Mouse (Mus musculus) right cerebral cortex, adult 2 months (tissue): ENCODE measurements around the gene Hist1h2bh.
A peak's percentile ranks its signal among the peaks of the same experiment; 100 is the strongest.

ENCODE experiments used
- DNase-seq, 2 experiments: peaks; one replicate each; pipeline ENCODE4 v3.0.0; 2021 to 2022; ENCODE audit warnings: low spot score in 2 of 2

Gene Hist1h2bh

GRCm38 (mm10) chr13:23506351-23506750 lies 36.8 kb downstream of the Hist1h2bh start:
- peak in 1 of 2 experiments; percentile 33 for DNase-seq

GRCm38 (mm10) chr13:23505662-23506345 lies 37.4 kb downstream of the Hist1h2bh start:
- DNase-seq: no peak

DNA sequence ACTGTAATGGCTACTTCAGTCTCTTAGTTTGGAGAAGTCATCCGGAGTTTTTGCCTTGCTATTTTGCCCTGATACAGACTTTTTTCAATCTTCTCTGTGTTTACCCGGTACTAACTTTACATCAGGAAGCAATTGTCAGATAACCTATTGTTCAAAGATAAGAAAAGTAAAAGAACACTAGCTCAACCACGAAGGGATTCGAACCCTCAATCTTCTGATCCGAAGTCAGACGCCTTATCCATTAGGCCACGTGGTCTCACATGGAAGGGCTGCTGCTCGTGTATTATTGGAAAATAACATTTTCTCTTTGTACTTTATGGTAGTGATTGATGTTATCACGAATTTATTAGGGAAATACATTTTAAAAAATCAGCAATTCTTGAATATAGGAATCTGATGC lies 39.4 kb downstream of the Hist1h2bh start:
- peak; percentile 77 to 89 for DNase-seq

GRCm38 (mm10) chr13:23502916-23503315 lies 40.3 kb downstream of the Hist1h2bh start:
- no peak for DNase-seq

- DNase-seq: no peak
These were observed 41.1 kb downstream of the Hist1h2bh start for GRCm38 (mm10) chr13:23502031-23502567.

GRCm38 (mm10) chr13:23501511-23501910 lies 41.7 kb downstream of the Hist1h2bh start:
- no peak for DNase-seq

- DNase-seq: peak; percentile 91 to 94
These were observed 42.6 kb downstream of the Hist1h2bh start for GRCm38 (mm10) chr13:23500424-23501200.

GRCm38 (mm10) chr13:23499943-23500342 lies 43.2 kb downstream of the Hist1h2bh start:
- DNase-seq: no peak

- no peak for DNase-seq
These were observed 44.5 kb downstream of the Hist1h2bh start for GRCm38 (mm10) chr13:23498653-23499052.

DNA sequence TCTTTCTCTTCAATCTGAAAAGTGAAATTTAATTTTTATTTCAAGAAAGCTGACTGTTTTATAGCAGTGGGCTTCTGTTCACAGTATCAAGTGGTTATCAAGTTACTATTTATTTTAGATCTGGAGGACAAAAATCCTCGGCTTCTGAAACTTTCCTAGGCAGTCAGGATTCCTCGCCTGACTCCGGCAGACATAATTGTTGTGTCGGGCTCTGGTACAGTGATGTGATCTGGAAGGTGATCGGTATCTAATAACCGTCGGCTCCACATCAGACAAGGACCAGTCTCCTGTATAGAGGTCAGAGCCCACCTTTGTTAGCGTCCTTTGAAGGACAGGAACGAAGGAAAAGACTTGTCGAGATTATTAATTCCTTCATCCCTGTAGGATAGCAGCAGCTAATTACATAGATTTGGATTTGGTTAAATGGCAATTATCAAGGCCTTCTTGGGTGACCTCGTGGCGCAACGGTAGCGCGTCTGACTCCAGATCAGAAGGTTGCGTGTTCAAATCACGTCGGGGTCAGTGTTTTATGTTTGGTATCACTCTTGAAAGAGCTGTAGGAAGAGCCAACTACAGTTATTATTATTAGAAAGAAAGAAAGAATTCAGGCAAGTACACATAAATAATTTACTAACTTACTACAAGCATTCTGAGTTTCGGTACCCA lies 45.4 kb downstream of the Hist1h2bh start:
- peak; percentile 59 to 77 for DNase-seq

DNA sequence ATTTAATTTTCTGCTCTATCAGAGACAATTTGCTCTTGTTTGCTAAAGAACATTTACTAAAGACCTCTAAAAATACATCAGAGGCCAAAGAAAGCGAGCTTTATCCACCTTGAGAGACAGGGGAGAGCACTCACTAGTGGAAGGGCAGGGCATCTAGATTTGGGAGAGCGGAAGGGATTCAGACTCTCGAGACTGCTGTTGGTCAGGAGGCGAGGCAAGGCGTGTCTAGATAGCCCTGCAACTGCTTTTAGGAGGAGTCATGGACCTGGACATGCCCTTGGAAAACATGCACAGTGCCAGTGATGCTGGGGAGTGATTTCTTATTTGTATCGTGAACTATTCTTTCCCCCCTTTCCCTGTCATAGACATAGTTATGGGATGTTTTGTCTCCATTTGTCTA lies 47.7 kb downstream of the Hist1h2bh start:
- no peak for DNase-seq

GRCm38 (mm10) chr13:23491990-23492389 lies 51.2 kb downstream of the Hist1h2bh start:
- DNase-seq: no peak
